Mouse (Mus musculus) liver, embryonic 14.5 days (tissue): ENCODE data around the gene Ctcf. TPM values are rescaled to one million over a fixed set of nuclear protein-coding genes. Genes with fewer than 3 reads are reported as not detected.

Experiments
- ATAC-seq: fragments of 200-750 bp; cut with Nextera tagmentation; 2 replicates; pipeline ENCODE4 v1.8.0; 2017; ENCODE audit warnings: moderate number of reproducible peaks, mild to moderate bottlenecking, moderate library complexity; ENCODE audit not compliant: insufficient read depth
- DNase-seq, 3 experiments: peaks; one replicate each; pipeline ENCODE4 v3.0.0-alpha.2; 2012 to 2013; ENCODE audit warnings: low read depth in 3 of 3, low spot score in 3 of 3
- H3K27ac ChIP-seq: fragments of 300-500 bp; sonication (generic); 2 replicates; pipeline ENCODE4 v1.5.1; 2014; ENCODE audit warnings: moderate library complexity, mild to moderate bottlenecking, control low read depth, inconsistent platforms
- H3K27me3 ChIP-seq: fragments of 300-500 bp; sonication (generic); 2 replicates; pipeline ENCODE4 v1.6.1; 2014; ENCODE audit warnings: mild to moderate bottlenecking, low read length, moderate library complexity; ENCODE audit not compliant: control insufficient read depth, insufficient read depth
- H3K36me3 ChIP-seq: fragments of 300-500 bp; sonication (generic); replicated peaks from 2 replicates; pipeline ENCODE4 v1.6.1; 2014; ENCODE audit warnings: low read depth; ENCODE audit not compliant: control insufficient read depth, insufficient read depth
- H3K4me1 ChIP-seq, 2 experiments: fragments of 200-500 bp in 1 of 2; fragments of 300-500 bp in 1 of 2; sonication (generic) in 1 of 2; replicated peaks; 2 replicates each; pipeline ENCODE4 v1.6.1; 2012 to 2014; ENCODE audit warnings: antibody characterized with exemption in 1 of 2, inconsistent platforms in 1 of 2, low read length in 1 of 2; ENCODE audit not compliant: control insufficient read depth in 2 of 2, insufficient read depth in 2 of 2
- H3K4me2 ChIP-seq: fragments of 300-500 bp; sonication (generic); 2 replicates; pipeline ENCODE4 v1.6.1; 2014; ENCODE audit warnings: low read depth, mild to moderate bottlenecking, control low read depth, moderate library complexity
- H3K4me3 ChIP-seq, 2 experiments: fragments of 200-500 bp in 1 of 2; fragments of 300-500 bp in 1 of 2; sonication (generic) in 1 of 2; 2 replicates each; pipeline ENCODE4 v1.5.1; 2012 to 2014; ENCODE audit warnings: low read depth in 2 of 2, low read length in 2 of 2, mild to moderate bottlenecking in 2 of 2, control low read depth in 1 of 2, inconsistent platforms in 1 of 2, moderate library complexity in 1 of 2; ENCODE audit not compliant: insufficient read depth in 1 of 2
- H3K9ac ChIP-seq: fragments of 300-500 bp; sonication (generic); replicated peaks from 2 replicates; pipeline ENCODE4 v1.6.1; 2014; ENCODE audit warnings: mild to moderate bottlenecking, control low read depth, moderate library complexity
- H3K9me3 ChIP-seq: fragments of 300-500 bp; sonication (generic); 2 replicates; pipeline ENCODE4 v1.6.1; 2016; ENCODE audit warnings: low read length, mixed read lengths; ENCODE audit not compliant: control insufficient read depth
- CTCF ChIP-seq: IDR thresholded peaks from 2 replicates; pipeline ENCODE4 v1.5.1; 2016; ENCODE audit warnings: antibody characterized with exemption, low read depth, control low read depth
- EP300 ChIP-seq: IDR thresholded peaks from 2 replicates; pipeline ENCODE4 v1.6.1; 2016; ENCODE audit warnings: antibody characterized with exemption, low read depth
- WGBS: fragments of 180-500 bp; shearing (Covaris S2); extraction: QIAGEN DNeasy Blood & Tissue Kit; methylation state at CpG from one replicate; pipeline ENCODE4 v1.1.7; 2014; ENCODE audit not compliant: insufficient replicate concordance; 5-methylcytosine and 5-hydroxymethylcytosine counted together
- polyA plus RNA-seq, 2 experiments: library from polyadenylated mRNA; depleted of rRNA in 1 of 2; stranded (reverse) in 1 of 2; unstranded in 1 of 2; fragments of >200 nt; fragmentation: Nextera tagmentation in 1 of 2; extraction: Ambion mirVana in 1 of 2; gene quantifications; 2 replicates each; pipeline versions ENCODE4 v1.2.1 to v1.2.3; 2012 to 2014

The Ctcf gene
- polyA plus RNA-seq, 2 experiments = 21.1 to 40.9 TPM

DNA sequence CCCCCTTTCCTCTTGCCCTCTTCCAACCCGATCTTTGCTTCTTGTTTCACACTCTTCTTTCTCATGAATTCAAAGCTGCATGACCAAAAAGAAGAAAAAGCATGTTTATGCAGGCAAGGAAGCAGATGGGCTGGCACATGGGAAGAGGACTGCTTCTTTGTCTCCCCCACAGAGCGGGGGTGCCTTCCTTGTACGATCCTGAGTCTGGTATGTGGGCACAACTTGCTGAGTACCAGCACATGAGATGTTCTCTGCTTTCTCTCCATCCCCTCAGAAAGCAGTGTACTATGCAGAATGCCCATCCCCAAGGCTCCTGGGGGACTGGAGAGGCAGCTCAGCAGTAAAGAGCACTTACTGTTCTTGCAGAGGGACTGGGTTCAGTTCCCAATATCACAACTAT is 12.0 kb upstream of the Ctcf start:
- Histone ChIP-seq H3K27me3 (no peaks in the 10 kb centered on the region), H3K4me3 (no peak overlapping the region), H3K36me3 (peaks cover 6% of the 10 kb centered on the region), H3K4me1 (no peaks in the 10 kb centered on the region; a peak in 1 of 4 replicates), H3K27ac (no peak overlapping the region), H3K9me3 (no peaks in the 10 kb centered on the region), H3K4me2 (no peak overlapping the region), H3K9ac (no peak overlapping the region)
- DNase-seq (no peak), ATAC-seq (no peak)
- TF ChIP-seq CTCF (no peak), EP300 (no peak)
- WGBS = 49% methylated on average over 3 of the region's 3 CpGs

DNA sequence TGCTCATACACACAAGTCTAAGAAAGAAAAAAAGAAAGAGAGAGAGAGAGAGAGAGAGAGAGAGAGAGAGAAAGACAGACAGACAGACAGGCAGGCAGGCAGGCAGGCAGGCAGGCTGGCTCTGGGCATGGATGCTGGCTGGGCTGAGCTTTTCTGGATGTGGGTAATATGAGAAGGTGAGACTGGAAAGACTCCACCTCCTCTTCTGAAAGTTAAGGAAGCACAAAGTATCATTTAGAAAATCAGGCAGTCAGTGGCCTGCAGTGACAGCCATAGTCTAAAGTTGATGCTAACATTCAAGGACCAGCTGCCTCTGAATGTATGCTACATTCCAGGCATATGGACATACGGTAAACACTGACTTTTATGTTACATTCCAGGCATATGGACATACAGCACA is 11.5 kb upstream of the Ctcf start:
- DNase-seq = no peak
- H3K27me3 ChIP-seq = no peaks in the 10 kb centered on the region
- peaks cover 5% of the 10 kb centered on the region for H3K36me3 ChIP-seq
- H3K9ac ChIP-seq = no peak overlapping the region
- WGBS = 87% methylated on average over 1 of the region's 1 CpGs
- no peak for ATAC-seq
- TF ChIP-seq EP300 (no peak), CTCF (no peak)
- no peak overlapping the region for H3K27ac ChIP-seq
- no peaks in the 10 kb centered on the region; a peak in 1 of 4 replicates for H3K4me1 ChIP-seq
- H3K4me3 ChIP-seq = no peak overlapping the region
- no peaks in the 10 kb centered on the region for H3K9me3 ChIP-seq
- H3K4me2 ChIP-seq = no peak overlapping the region

DNA sequence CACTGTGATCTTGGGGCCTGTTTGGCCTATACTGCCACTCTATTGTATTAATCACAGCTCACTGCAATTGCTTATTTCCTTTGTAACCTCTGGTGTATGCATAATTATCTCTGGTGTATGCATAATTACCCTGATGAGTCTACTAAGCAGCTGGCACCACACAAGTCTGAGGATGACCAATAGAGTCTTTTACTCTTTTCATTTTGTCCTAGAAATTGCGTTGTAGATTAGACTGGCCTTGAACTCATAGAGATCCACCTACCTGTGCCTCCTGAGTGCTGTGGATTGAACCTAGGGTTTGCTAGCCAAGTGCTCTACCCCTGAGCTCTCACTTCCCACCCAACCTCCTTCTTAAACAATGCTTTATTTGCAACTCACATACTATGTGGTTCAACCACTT is 10.3 kb upstream of the Ctcf start:
- TF ChIP-seq EP300 (no peak), CTCF (no peak)
- no peak for ATAC-seq
- 81% methylated on average over 1 of the region's 1 CpGs for WGBS

DNA sequence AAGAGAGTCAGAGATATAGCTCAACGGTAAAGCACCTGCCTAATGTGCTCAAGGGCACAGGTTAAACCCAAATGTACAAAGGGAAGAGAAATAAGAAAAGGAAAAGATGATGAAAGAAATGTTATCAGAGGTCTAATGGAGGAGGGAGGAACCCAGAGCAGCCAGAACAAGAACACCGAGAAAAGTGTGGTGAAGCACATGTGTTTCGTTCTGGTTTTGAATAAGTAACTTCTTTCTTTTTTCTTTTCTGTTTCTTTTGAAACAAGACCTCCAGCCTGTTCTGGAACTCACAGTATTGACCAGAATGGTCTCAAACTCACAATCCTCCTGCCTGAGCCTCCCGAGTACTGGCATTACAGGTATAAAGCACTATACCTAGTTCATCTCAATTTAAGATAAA is 7.0 kb upstream of the Ctcf start:
- Histone ChIP-seq H3K9ac (no peak overlapping the region), H3K4me2 (no peak overlapping the region), H3K36me3 (no peaks in the 10 kb centered on the region), H3K9me3 (no peaks in the 10 kb centered on the region), H3K27ac (no peak overlapping the region), H3K4me3 (no peak overlapping the region), H3K4me1 (no peaks in the 10 kb centered on the region), H3K27me3 (no peaks in the 10 kb centered on the region)
- DNase-seq (no peak), ATAC-seq (no peak)
- 76% methylated on average over 4 of the region's 4 CpGs for WGBS
- TF ChIP-seq CTCF (no peak), EP300 (no peak)

More for the DNA sequence above, 10.3 kb upstream of the Ctcf start:
- Histone ChIP-seq H3K36me3 (no peaks in the 10 kb centered on the region; the same call in 1 of the 2 replicates), H3K9ac (no peak overlapping the region), H3K4me2 (no peak overlapping the region), H3K27ac (no peak overlapping the region), H3K9me3 (no peaks in the 10 kb centered on the region), H3K4me3 (no peak overlapping the region), H3K4me1 (no peaks in the 10 kb centered on the region; a peak in 1 of 4 replicates), H3K27me3 (no peaks in the 10 kb centered on the region)
- no peak for DNase-seq

DNA sequence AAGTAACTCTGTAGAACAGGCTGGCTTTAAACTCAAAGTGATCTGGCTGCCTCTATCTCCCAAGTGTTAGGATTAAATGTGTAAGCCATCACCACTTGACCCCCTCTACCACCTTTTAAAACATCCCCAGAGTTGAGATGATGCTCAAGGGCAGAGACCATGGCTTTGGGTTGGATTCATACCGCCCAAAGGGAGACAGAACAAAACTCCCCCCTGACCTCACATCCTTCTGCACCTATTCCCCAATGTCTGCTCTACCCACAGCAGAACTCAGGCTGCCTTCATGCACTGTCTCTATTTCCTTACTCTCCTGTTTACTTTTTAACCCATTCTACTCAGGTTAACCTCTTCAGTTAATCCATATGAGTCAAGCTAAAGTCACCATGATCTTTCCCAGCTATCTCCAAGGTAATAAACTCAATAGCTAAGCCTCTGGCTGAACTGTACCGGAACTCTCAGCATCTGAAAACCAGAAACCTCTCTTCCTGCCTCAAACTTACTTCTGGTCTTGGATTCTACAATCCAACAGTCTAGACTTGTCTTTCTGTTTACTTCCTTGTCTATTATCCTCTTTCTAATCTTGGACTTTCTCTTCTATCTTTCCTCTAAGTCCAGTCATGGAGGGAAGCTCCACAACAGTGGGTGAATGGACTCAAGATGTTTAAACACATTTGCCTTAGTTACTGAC is 1.5 kb upstream of the Ctcf start:
- Histone ChIP-seq H3K36me3 (peaks cover 9% of the 10 kb centered on the region; the same call in 1 of the 2 replicates), H3K9ac (peak overlapping the region; percentile 77), H3K27ac (no peak overlapping the region), H3K4me3 (peak overlapping the region in 1 of 2 experiments; percentile 100; a peak in 2 of 4 replicates), H3K4me1 (peaks cover 20 to 21% of the 10 kb centered on the region in 2 experiments), H3K27me3 (no peaks in the 10 kb centered on the region), H3K4me2 (peak overlapping the region; percentile 99), H3K9me3 (no peaks in the 10 kb centered on the region)
- WGBS = 71% methylated on average over 2 of the region's 2 CpGs
- no peak for DNase-seq
- TF ChIP-seq CTCF (no peak), EP300 (no peak)
- no peak for ATAC-seq
